ENCODE assay signal across 8 mouse cellular contexts in genomic region chr19:8695330-8695729, GRCm38 (mm10). TPM values are rescaled to one million over a fixed set of nuclear protein-coding genes. Genes with fewer than 3 reads are reported as not detected.
DNase-seq lines count a peak whose midpoint lies in the region; ATAC-seq and TF ChIP-seq lines count a peak whose summit lies in the region.

No protein-coding gene starts in this region.

- H3K9me3 ChIP-seq in E14TG2a.4 (ENCODE audit: low read length): no peaks in the 10 kb centered on the region
- H3K9me3 ChIP-seq in embryonic facial prominence, embryonic 12.5 days: no peaks in the 10 kb centered on the region
- no peaks in the 10 kb centered on the region for H3K9me3 ChIP-seq in intestine, embryonic 16.5 days (ENCODE audit: control insufficient read depth, low read length)
- H3K9me3 ChIP-seq in lung, embryonic 14.5 days (ENCODE audit: low read depth, low read length): no peaks in the 10 kb centered on the region
- H3K9me3 ChIP-seq in forebrain, embryonic 16.5 days (ENCODE audit: control insufficient read depth, low read length): no peaks in the 10 kb centered on the region

- peak; percentile 53 for TF ChIP-seq CTCF in E14TG2a.4 (conservative IDR thresholded peaks at IDR 0.05; ENCODE audit: low read length)
- TF ChIP-seq CTCF in lung, embryonic 14.5 days (IDR thresholded peaks at IDR 0.05; ENCODE audit: low read depth): peak; percentile 44

- H3K36me3 ChIP-seq in E14TG2a.4 (ENCODE audit: insufficient read depth, low read length): no peaks in the 10 kb centered on the region
- H3K36me3 ChIP-seq in embryonic facial prominence, embryonic 12.5 days: no peaks in the 10 kb centered on the region
- no peaks in the 10 kb centered on the region for H3K36me3 ChIP-seq in intestine, embryonic 16.5 days (ENCODE audit: control insufficient read depth, insufficient read depth, low read length)
- H3K36me3 ChIP-seq in lung, embryonic 14.5 days (ENCODE audit: insufficient read depth): no peaks in the 10 kb centered on the region
- H3K36me3 ChIP-seq in forebrain, embryonic 16.5 days (ENCODE audit: control insufficient read depth, insufficient read depth): no peaks in the 10 kb centered on the region

- H3K4me2 ChIP-seq in embryonic facial prominence, embryonic 12.5 days (replicated peaks): no peak overlapping the region
- H3K4me2 ChIP-seq in intestine, embryonic 16.5 days (ENCODE audit: low read depth, low read length): no peak overlapping the region
- no peak overlapping the region for H3K4me2 ChIP-seq in lung, embryonic 14.5 days
- H3K4me2 ChIP-seq in forebrain, embryonic 16.5 days (ENCODE audit: low read length): no peak overlapping the region

- 54% methylated on average over 5 of the region's 6 CpGs for WGBS in embryonic facial prominence, embryonic 12.5 days
- WGBS in intestine, embryonic 16.5 days: 31% methylated on average over 5 of the region's 6 CpGs
- WGBS in lung, embryonic 14.5 days: 30% methylated on average over 6 of the region's 6 CpGs
- WGBS in forebrain, embryonic 16.5 days: 57% methylated on average over 5 of the region's 6 CpGs

- DNase-seq in A20 (ENCODE audit: low read depth, low spot score): peak; percentile 59
- DNase-seq in lung, embryonic 14.5 days: peak; percentile 19
- DNase-seq in testis, postnatal 10 days (ENCODE audit: low spot score): peak; percentile 64
- DNase-seq in left cerebral cortex, adult 8-10 months (ENCODE audit: low spot score in 2 of 2): no peak

- no peak overlapping the region for H3K9ac ChIP-seq in embryonic facial prominence, embryonic 12.5 days
- H3K9ac ChIP-seq in intestine, embryonic 16.5 days (ENCODE audit: low read depth, low read length): no peak overlapping the region
- no peak overlapping the region for H3K9ac ChIP-seq in lung, embryonic 14.5 days
- no peak overlapping the region for H3K9ac ChIP-seq in forebrain, embryonic 16.5 days (replicated peaks; ENCODE audit: low read depth, low read length)

- no peaks in the 10 kb centered on the region for H3K27me3 ChIP-seq in E14TG2a.4 (ENCODE audit: insufficient read depth, low read length)
- H3K27me3 ChIP-seq in embryonic facial prominence, embryonic 12.5 days: no peaks in the 10 kb centered on the region
- no peaks in the 10 kb centered on the region for H3K27me3 ChIP-seq in intestine, embryonic 16.5 days (replicated peaks; ENCODE audit: control insufficient read depth, insufficient read depth, low read length)
- H3K27me3 ChIP-seq in lung, embryonic 14.5 days (ENCODE audit: insufficient read depth, low read length): no peaks in the 10 kb centered on the region
- no peaks in the 10 kb centered on the region for H3K27me3 ChIP-seq in forebrain, embryonic 16.5 days (replicated peaks; ENCODE audit: control insufficient read depth, insufficient read depth, low read length)

- peaks cover 80% of the 10 kb centered on the region for H3K4me1 ChIP-seq in E14TG2a.4 (replicated peaks; ENCODE audit: low read depth, low read length)
- no peaks in the 10 kb centered on the region for H3K4me1 ChIP-seq in embryonic facial prominence, embryonic 12.5 days
- H3K4me1 ChIP-seq in intestine, embryonic 16.5 days (ENCODE audit: control insufficient read depth, insufficient read depth, low read length): no peaks in the 10 kb centered on the region
- no peaks in the 10 kb centered on the region for H3K4me1 ChIP-seq in lung, embryonic 14.5 days (ENCODE audit: insufficient read depth)
- H3K4me1 ChIP-seq in forebrain, embryonic 16.5 days (replicated peaks; ENCODE audit: control insufficient read depth, insufficient read depth, low read length): no peaks in the 10 kb centered on the region

- ATAC-seq in embryonic facial prominence, embryonic 12.5 days (ENCODE audit: insufficient number of reproducible peaks, insufficient read depth, low FRiP score, low TSS enrichment): peak; percentile 38; the same call in 1 of the 2 replicates
- ATAC-seq in intestine, embryonic 16.5 days: peak; percentile 73
- ATAC-seq in lung, embryonic 14.5 days (ENCODE audit: insufficient read depth): peak; percentile 49; the same call in 1 of the 2 replicates
- ATAC-seq in forebrain, embryonic 16.5 days: no peak

- no peak overlapping the region for H3K27ac ChIP-seq in embryonic facial prominence, embryonic 12.5 days
- no peak overlapping the region for H3K27ac ChIP-seq in intestine, embryonic 16.5 days (ENCODE audit: low read length)
- H3K27ac ChIP-seq in lung, embryonic 14.5 days (ENCODE audit: low read depth): no peak overlapping the region
- H3K27ac ChIP-seq in forebrain, embryonic 16.5 days (ENCODE audit: low read length): no peak overlapping the region

- peak overlapping the region; percentile 37 for H3K4me3 ChIP-seq in E14TG2a.4 (replicated peaks; ENCODE audit: low read length)
- no peak overlapping the region for H3K4me3 ChIP-seq in embryonic facial prominence, embryonic 12.5 days
- H3K4me3 ChIP-seq in intestine, embryonic 16.5 days (ENCODE audit: low read length): no peak overlapping the region
- no peak overlapping the region for H3K4me3 ChIP-seq in lung, embryonic 14.5 days (ENCODE audit: low read depth, low read length)
- H3K4me3 ChIP-seq in forebrain, embryonic 16.5 days (replicated peaks; ENCODE audit: low read length): no peak overlapping the region

RNA-seq across cellular contexts. Expression of gene Slc3a2, which starts 27.8 kb away (rescaled TPM):
- 119 and 122 TPM in 2 replicates for polyA plus RNA-seq in embryonic facial prominence, embryonic 12.5 days (2016; fragmentation: Nextera tagmentation; extraction: Ambion mirVana)
- polyA plus RNA-seq in intestine, embryonic 16.5 days (2015; fragmentation: Nextera tagmentation; extraction: Ambion mirVana): 211 and 225 TPM in 2 replicates
- 85.0 and 89.1 TPM in 2 replicates for polyA plus RNA-seq in lung, embryonic 14.5 days (2014; fragmentation: Nextera tagmentation; extraction: Ambion mirVana)
- 100 to 1,000 TPM; 147 to 155 (median 150) TPM for total RNA-seq in left cerebral cortex, adult 8-10 months (2022)
- polyA plus RNA-seq in forebrain, embryonic 16.5 days (2015; fragmentation: Nextera tagmentation; extraction: Ambion mirVana): 186 TPM in 2 replicates

RNA-seq across cellular contexts. Expression of gene Chrm1, which starts 31.7 kb away (rescaled TPM):
- 0.63 and 0.69 TPM in 2 replicates for polyA plus RNA-seq in embryonic facial prominence, embryonic 12.5 days (2016; fragmentation: Nextera tagmentation; extraction: Ambion mirVana)
- 1.2 TPM in 2 replicates for polyA plus RNA-seq in intestine, embryonic 16.5 days (2015; fragmentation: Nextera tagmentation; extraction: Ambion mirVana)
- polyA plus RNA-seq in lung, embryonic 14.5 days (2014; fragmentation: Nextera tagmentation; extraction: Ambion mirVana): 0.05 and 0.08 TPM in 2 replicates
- 100 to 1,000 TPM; 131 to 142 (median 136) TPM for total RNA-seq in left cerebral cortex, adult 8-10 months (2022)
- polyA plus RNA-seq in forebrain, embryonic 16.5 days (2015; fragmentation: Nextera tagmentation; extraction: Ambion mirVana): 6.9 and 8.2 TPM in 2 replicates

RNA-seq across cellular contexts. Expression of gene Wdr74, which starts 40.3 kb away (rescaled TPM):
- 88.5 and 98.3 TPM in 2 replicates for polyA plus RNA-seq in embryonic facial prominence, embryonic 12.5 days (2016; fragmentation: Nextera tagmentation; extraction: Ambion mirVana)
- 78.1 and 88.7 TPM in 2 replicates for polyA plus RNA-seq in intestine, embryonic 16.5 days (2015; fragmentation: Nextera tagmentation; extraction: Ambion mirVana)
- 83.4 and 88.0 TPM in 2 replicates for polyA plus RNA-seq in lung, embryonic 14.5 days (2014; fragmentation: Nextera tagmentation; extraction: Ambion mirVana)
- total RNA-seq in left cerebral cortex, adult 8-10 months (2022): 10 to 100 TPM; 43.0 to 47.5 (median 45.1) TPM
- polyA plus RNA-seq in forebrain, embryonic 16.5 days (2015; fragmentation: Nextera tagmentation; extraction: Ambion mirVana): 90.6 and 109 TPM in 2 replicates

RNA-seq across cellular contexts. Expression of gene 1700092M07Rik, which starts 45.2 kb away (rescaled TPM):
- polyA plus RNA-seq in embryonic facial prominence, embryonic 12.5 days (2016; fragmentation: Nextera tagmentation; extraction: Ambion mirVana): 2.6 and 2.7 TPM in 2 replicates
- 0.91 and 1.6 TPM in 2 replicates for polyA plus RNA-seq in intestine, embryonic 16.5 days (2015; fragmentation: Nextera tagmentation; extraction: Ambion mirVana)
- 1.2 and 2.3 TPM in 2 replicates for polyA plus RNA-seq in lung, embryonic 14.5 days (2014; fragmentation: Nextera tagmentation; extraction: Ambion mirVana)
- 1 to 10 TPM in 2 of 4 experiments, not detected in 2; 1.4 to 2.0 TPM for total RNA-seq in left cerebral cortex, adult 8-10 months (2022)
- 2.5 and 2.8 TPM in 2 replicates for polyA plus RNA-seq in forebrain, embryonic 16.5 days (2015; fragmentation: Nextera tagmentation; extraction: Ambion mirVana)

RNA-seq across cellular contexts. Expression of gene Stx5a, which starts 45.9 kb away (rescaled TPM):
- polyA plus RNA-seq in embryonic facial prominence, embryonic 12.5 days (2016; fragmentation: Nextera tagmentation; extraction: Ambion mirVana): 165 and 172 TPM in 2 replicates
- 120 and 124 TPM in 2 replicates for polyA plus RNA-seq in intestine, embryonic 16.5 days (2015; fragmentation: Nextera tagmentation; extraction: Ambion mirVana)
- polyA plus RNA-seq in lung, embryonic 14.5 days (2014; fragmentation: Nextera tagmentation; extraction: Ambion mirVana): 122 and 126 TPM in 2 replicates
- 10 to 100 TPM; 59.6 to 66.4 (median 65.6) TPM for total RNA-seq in left cerebral cortex, adult 8-10 months (2022)
- polyA plus RNA-seq in forebrain, embryonic 16.5 days (2015; fragmentation: Nextera tagmentation; extraction: Ambion mirVana): 129 and 136 TPM in 2 replicates

Comparison
In these comparisons a context has a peak if more than half of its experiments do, and no peak if none do; other contexts are left out.
1. DNase-seq: peak in A20 (single experiment), lung, embryonic 14.5 days (single experiment) and testis, postnatal 10 days (single experiment); none in left cerebral cortex, adult 8-10 months (0 of 2).